Comparison of ENCODE assay signal across 18 mouse cellular contexts in the genomic region with DNA sequence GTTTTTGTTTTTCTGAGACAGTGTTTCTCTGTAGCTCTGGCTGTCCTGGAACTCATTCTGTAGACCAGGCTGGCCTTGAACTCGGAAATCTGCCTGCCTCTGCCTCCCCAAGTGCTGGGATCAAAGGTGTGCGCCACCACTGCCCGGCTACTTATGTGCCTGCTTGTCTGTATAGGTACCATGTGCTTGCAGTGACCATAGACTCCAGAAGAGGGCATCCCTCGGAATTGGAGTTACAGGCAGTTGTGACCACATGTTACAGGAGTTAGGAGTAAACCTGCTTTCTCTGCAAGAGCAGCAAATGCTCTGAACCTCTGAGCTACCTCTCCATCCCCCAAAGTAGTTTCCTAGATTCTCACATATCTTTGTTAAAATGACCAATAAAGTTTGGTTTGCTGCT. TPM values are rescaled to one million over a fixed set of nuclear protein-coding genes. Genes with fewer than 3 reads are reported as not detected.
DNase-seq lines count a peak whose midpoint lies in the region; TF ChIP-seq lines count a peak whose summit lies in the region.
"Had no signal": no experiment of that assay in that cellular context is flagged by ENCODE, and none has a peak within 500 bp of the region (broad histone marks: within the 10 kb centered on the region; RNA-seq: fewer than 3 reads in every experiment).

No protein-coding gene starts in this region.

- peak; percentile 21 for DNase-seq in embryo, embryonic 10.5 days (ENCODE audit: low spot score)
- no peak for DNase-seq in embryo, embryonic 10 days (ENCODE audit: low spot score)
- no peak for DNase-seq in left cerebral cortex, adult 2 months (ENCODE audit: extremely low spot score in 1 of 2, low spot score in 2 of 2)
- DNase-seq in left cerebral cortex, adult 11 months (ENCODE audit: low spot score): no peak
- DNase-seq in A20 (ENCODE audit: low read depth, low spot score): peak; percentile 26
- peak; percentile 12 for DNase-seq in forelimb bud, embryonic 11.5 days (ENCODE audit: low read depth, low spot score)
- DNase-seq in ovary, adult 18-20 months (ENCODE audit: low spot score): no peak
- DNase-seq in neural tube, embryonic 10.5 days (ENCODE audit: extremely low spot score, low spot score): no peak
- DNase-seq: adrenal gland, postnatal 10 days; cerebellum, adult 8-10 months; kidney, adult 11 months; layer of hippocampus, adult 9-11 months; thymus, adult 18-20 months; thymus, postnatal 4 days had no signal

- no peak overlapping the region for H3K27ac ChIP-seq in left cerebral cortex, adult 2 months
- H3K27ac ChIP-seq: forebrain, embryonic 12.5 days; heart, embryonic 13.5 days; hindbrain, embryonic 15.5 days; neural tube, embryonic 12.5 days had no signal

- H3K4me3 ChIP-seq in left cerebral cortex, adult 2 months: no peak overlapping the region
- H3K4me3 ChIP-seq: forebrain, embryonic 12.5 days; heart, embryonic 13.5 days; hindbrain, embryonic 15.5 days; neural tube, embryonic 12.5 days had no signal

- intact Hi-C loops in left cerebral cortex, adult 2 months (cut with DNase I): no loop called here

- peak; percentile 2; the same call in 1 of the 2 replicates for TF ChIP-seq CTCF in left cerebral cortex, adult 2 months (IDR thresholded peaks at IDR 0.05)

RNA-seq across cellular contexts. Expression of a gene that starts 27.4 kb away (rescaled TPM):
- total RNA-seq in left cerebral cortex, adult 2 months (2021): 10 to 100 TPM; 32.5 to 36.1 TPM

RNA-seq across cellular contexts. Expression of a gene that starts 36.1 kb away (rescaled TPM):
- 100 to 1,000 TPM; 344 to 351 TPM for total RNA-seq in left cerebral cortex, adult 2 months (2021)

Comparison
In these comparisons a context has a peak if more than half of its experiments do, and no peak if none do; other contexts are left out.
1. DNase-seq: peak in embryo, embryonic 10.5 days (single experiment), A20 (single experiment) and forelimb bud, embryonic 11.5 days (single experiment); none in embryo, embryonic 10 days (single experiment), left cerebral cortex, adult 2 months (0 of 2), left cerebral cortex, adult 11 months (single experiment), ovary, adult 18-20 months (single experiment) and neural tube, embryonic 10.5 days (single experiment).